Mouse (Mus musculus) frontal cortex, adult (tissue): ENCODE data around the gene Slc4a3.
A peak's percentile ranks its signal among the peaks of the same experiment; 100 is the strongest.

Experiments
- ATAC-seq: cut with Nextera tagmentation; 2 replicates; pipeline ENCODE4 v1.9.2; 2017; ENCODE audit warnings: mild to moderate bottlenecking, moderate library complexity, mixed read lengths; ENCODE audit not compliant: low TSS enrichment

Slc4a3 gene

DNA sequence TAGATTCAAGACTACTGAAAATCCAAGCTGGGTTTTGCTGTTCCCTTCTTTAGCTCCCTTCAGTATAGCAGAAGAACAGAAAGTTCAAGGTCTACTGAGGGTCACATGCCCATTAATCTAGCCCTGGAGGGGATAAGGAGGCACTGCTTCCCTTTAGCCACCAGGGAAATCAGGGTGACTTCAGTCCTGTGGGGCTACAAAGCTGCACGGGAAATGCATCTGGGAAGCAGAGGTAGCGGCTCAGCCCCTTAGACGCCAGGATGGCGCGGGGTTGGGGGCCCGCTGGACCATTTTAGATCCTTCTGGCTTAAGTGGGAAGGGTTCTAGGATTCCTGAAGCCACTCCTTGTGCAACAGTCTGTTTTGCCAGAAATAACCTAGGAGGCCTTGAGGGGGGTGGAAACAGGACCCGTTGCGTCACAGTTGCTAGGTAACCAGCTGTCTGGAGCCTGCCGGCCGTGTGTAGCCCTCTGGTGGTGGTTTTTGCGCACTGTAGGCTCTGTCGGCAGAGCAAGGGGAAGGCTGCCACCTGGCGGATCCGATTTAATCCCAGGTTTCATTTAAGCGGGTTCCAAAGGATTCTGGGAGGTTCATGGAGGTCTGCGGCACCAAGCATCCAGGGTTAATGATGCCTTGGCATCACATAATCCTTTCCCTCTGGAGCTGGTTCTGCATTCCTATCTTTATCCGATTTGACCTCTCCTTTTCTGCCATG lies 13.3 kb downstream of the Slc4a3 start:
- peak; percentile 79 for ATAC-seq

DNA sequence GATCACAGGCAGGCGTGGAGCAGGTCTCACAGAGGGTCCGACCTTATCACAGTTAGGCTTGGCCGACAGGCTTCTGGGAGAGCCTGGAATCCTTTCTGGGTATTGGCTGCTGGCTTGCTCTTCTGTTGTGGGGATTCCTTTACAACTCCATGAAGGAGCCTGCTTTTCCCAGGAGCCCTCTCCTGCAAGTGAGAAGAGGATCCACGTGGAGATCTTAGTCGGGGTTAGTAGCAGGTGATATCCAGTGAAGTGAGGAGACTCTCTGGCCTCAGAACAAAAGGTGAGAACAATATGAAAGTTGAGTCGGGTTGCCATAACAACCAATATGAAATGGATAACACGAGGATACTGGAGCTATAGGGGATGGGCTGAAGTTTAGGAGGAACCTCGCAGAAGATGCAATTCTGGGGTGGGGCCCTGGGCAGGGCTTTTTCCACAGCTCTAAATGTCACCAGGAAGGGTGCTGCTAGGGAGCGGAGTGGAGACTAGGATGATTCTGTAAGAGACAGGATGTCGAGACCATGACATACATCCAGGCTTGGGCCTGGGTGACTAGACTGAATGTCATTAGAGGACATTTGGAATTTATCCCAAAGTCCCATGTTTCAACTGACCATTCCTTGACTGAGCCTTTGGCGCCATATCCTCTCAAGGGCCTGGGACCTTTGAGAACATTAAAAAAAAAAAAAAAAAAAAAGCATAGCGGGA lies 14.3 kb downstream of the Slc4a3 start:
- no peak for ATAC-seq

DNA sequence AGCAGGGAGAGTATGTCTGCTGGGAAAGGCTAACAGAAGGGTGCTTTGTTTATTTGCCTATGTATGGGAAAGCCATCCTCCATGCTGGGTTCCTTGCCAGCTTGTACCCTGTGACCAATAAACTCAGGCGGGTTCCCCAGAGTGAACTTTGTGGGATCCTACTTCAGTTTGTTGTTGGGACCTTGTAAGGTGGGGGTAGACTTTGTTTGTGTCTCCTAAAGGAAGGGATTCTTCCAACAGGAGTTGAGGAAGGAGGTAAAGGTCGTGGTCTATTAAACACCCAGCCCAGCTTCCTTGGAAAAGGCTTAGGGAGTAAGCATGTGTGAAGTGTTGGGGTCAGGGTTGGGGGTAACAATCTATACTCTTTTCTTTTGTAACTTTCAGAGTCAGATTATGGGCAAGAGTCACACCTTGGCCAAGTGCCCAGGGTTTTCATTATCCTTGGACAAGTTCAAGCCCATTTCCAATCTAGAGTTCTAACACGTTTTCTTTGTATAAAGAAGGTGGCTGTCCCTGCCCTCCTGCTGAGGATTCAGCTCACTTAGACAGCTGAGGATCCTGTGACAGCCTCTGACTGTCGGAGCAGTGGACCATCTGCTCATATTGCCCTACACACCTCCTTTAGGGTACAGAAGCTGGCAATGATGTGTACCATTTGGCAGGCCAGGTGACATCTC lies 15.3 kb downstream of the Slc4a3 start:
- no peak for ATAC-seq

DNA sequence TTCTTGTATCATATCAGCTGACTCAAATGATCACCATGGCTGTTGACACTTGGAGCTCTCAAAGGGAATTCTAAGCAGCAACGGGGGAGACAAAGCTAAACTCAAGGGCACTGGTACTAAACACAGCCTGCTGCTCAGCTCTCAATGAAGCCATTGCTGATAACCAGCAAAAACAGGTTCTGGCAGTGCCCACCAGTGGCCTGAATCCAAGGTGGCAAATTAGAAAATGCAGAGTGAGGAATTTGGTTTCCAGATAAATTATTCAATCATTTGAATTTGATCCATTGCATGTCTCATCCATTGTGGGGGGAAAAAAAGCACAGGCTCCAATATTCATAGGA lies 15.8 kb downstream of the Slc4a3 start:
- no peak for ATAC-seq

DNA sequence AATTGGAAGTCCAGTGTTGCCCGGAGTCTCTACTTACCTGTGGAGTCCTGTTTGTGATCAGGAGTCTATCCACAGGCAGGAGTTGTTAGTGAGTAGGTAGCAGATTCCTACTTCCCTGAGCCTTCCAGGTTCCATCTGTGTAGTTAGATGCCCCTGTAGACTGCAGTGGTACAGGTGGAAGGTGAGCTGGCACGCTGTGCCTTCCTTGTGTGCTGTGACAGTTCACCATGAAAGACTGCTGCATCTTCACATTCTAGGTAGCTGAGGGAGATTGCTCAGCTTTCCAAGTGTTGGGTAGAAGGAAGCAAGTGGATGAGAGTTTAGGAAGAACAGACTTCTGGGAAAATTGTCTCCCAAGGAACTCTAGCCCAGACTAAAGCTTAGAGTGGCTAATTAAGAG lies 18.0 kb downstream of the Slc4a3 start:
- no peak for ATAC-seq

DNA sequence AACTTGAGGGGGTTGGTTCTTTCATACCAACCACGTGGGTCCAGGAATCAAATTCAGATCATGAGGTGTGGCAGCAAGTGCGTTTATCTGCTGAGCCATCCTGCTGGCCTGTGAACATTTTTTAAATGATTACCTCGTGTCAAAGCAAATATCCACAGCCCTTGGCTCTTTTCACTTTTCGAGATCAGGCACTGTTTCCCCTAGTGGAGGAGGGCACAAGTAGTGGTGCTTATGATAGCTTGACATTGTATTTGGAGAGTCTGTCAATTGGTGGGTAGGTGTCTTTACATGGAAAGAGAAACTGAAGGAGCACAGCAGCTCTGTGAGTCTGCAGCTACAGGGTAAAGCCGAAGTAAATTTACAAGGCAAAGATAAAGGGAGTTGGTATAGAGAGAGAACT lies 18.9 kb downstream of the Slc4a3 start:
- ATAC-seq: no peak

DNA sequence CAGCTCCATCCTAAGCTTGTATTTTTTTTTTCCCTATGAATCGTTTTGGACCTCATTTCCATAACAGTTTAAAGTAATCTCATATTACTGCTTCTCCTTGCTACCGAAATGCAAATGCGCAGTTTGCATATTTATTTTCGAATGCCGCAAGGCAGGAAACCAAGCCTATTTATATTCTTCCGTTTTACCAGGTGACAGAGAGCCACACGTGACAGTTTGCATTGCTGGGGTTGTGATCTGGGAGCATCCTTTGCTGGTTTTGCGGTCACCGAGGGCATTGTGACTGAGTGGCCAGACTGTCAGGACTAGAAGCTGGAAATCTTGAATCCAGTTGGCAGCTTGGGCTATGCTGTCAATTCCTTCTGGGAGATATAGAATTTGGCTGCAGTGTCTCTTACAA lies 19.6 kb downstream of the Slc4a3 start:
- peak; percentile 21; the same call in 1 of the 2 replicates for ATAC-seq

DNA sequence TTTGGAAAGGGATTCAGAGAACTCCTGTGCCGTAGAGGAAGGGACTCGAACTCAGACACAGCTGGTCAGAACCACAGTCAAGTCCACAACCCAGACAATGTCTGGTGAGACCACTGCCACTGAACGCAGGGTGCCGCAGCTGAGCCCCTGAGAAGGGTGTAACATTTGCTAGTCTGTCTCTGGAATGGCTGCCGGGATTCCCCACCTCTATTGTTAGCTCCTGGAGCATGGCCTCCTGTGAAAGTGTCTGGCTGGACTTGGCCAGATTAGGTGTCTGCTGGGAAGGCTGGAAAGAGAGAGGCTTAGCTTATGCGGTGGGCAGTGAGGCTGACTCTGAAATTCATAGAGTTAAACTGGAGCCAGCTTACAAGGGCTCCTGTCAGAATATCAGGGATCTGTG lies 24.3 kb downstream of the Slc4a3 start:
- no peak for ATAC-seq

DNA sequence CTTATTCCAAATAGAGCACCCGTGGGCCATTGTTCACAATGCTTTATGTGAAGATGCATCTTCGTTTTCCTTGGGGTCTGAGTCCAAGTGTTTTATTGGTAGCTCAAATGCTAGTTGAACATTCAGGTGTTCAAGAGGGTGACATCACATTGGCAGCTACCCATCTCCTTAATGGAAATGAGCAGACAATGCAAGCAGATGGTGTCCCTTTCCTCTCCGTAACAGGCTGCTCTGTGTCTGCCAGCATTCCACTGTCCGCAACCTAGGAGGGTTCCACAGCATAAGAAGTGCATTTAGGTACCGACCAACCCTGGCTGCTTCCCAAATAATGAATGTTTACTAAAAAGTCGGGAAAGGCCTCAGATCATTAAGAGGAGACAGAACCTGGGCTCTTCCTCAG lies 26.7 kb downstream of the Slc4a3 start:
- ATAC-seq: no peak

DNA sequence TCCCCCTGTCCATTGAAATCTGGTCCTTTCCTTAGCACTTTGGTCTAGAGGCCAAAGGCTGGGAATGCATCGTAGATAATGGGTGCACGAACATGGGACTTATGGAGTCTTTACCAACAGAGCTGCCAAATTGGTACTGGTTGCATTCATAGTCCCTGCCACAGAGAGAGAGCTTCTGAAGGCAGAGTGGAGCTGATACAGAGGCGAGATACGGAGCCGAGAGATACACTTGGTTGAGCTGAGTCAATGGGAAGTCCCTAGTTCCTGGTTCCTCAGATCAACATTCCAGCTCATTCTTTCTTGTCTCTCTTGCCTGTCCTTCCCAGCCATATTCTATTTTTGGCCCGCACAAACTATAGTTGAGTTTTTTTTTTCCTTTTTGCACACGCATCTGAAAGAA lies 27.6 kb downstream of the Slc4a3 start:
- ATAC-seq: peak; percentile 64; the same call in 1 of the 2 replicates

DNA sequence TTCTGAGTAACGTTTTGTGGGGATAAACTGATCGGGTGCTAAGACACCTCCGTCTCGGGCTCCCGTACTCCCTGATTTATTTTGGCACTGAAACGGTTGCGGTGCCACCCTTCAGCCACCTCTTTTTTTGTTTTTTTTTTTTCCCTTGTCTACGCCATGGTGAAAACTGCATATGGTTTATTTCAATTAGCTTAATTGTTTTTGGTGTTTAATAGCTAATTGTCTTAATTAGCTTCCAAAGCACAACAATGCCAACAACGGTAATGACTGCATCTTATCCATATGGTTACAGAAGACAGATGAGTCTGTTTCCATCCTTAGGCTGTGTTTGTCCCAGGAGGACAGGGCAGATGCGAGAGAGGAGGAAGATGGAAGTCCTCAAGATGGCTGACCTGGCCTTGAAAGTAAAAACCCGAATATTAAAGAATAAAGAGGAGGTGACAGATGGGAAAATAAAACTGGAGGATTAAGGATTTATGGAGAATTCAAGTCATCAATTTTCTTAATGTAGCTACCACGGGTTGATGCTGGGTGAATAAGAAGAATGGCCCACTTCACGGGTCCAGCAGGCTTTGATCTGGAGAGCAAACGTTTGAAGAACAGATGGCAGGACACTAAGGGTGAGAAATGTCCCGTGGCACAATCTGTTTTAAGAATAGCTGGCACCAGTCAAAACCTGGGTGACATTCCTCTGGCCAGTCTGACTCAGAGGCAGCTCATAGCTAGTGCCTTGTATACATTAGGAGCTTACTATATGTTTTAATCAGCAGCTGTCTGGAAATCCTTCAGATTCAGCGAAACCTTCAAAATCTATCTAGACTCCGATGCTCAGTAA lies 28.6 kb downstream of the Slc4a3 start:
- ATAC-seq: no peak

DNA sequence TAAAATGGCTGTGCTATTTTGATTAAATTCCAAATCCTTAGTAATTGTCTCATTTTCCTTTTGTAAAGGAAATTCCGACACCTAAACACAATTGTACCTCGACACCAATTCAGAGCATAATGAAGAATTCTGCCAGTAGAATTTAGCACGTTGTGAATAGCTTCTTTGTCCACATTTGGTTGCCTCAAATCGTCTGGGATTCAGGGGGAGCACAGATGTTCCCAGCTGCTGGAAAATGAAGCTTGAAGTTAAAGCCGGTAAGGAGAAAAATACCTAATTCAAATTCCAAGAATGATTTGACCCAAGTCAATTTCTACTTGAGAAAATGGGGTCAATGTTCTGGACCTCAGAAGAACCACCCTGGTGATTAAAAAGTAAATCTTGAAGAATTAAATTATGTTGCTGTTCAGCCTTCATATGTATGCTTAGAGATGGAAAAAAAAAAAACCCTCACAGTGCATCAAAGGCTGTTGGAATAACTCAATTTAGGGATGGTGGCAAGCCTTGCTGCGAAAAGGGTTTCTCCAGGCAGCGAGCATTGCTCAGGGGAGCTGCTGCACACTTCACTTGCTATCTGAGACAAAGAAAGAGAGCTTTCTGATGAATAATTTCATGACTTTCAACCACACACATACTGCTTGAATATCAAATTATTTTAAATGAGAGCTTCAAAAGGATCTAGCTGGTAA lies 36.0 kb downstream of the Slc4a3 start:
- ATAC-seq: 0 out of 2 replicates have a peak, but pooled peaks have one; percentile 28

DNA sequence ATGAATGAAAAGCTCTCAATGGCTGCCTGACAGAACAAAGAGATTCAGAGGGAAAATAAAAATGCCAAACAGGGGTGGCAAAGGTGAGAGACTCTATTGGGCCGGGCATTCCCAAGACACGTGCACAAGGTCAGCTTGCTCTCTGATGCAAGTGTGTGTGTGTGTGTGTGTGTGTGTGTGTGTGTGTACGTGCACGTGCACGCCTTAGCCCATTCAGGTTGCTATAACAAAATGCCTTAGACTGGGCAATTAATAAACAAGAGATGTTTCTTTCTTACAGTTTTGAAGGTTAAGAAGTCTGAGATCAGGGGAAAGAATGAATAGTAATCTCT lies 36.5 kb downstream of the Slc4a3 start:
- ATAC-seq: no peak

DNA sequence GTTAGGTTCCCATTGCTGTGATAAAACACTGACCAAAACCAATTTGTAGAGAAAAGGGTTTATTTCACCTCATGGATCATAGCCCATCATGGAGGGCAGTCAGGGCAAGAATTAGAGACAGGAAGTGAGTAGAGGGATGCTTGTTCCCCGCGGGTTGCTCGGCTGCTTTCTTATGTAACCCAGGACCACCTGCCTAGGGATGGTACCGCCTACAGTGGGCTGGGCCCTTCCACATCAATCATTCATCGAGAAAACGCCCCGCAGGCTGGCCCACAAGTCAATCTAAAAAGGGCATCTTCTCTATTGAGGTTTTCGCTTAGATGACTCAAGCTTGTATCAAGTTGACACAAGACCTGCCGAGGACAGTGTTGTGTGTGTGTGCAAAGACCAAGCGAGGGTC lies 37.0 kb downstream of the Slc4a3 start:
- ATAC-seq: no peak

DNA sequence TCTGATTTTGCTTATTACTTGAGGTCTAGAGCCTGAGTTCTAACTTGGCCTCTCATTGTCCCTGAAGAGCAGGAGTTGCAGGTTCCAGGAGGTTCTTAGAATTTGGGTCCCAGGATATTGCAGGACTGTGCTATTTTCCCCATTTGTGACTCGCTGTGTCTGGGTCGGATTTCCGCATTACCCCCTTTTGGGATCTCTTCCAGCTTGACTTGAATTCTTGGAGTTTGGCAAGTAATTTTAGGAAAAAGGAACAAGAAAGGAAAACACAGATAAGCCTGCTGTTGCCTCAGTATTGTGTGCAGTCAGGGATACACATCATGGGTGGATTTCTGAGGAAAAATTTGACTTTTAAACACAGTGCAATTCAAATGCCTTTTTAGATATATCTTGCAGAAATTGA lies 40.7 kb downstream of the Slc4a3 start:
- ATAC-seq: no peak

DNA sequence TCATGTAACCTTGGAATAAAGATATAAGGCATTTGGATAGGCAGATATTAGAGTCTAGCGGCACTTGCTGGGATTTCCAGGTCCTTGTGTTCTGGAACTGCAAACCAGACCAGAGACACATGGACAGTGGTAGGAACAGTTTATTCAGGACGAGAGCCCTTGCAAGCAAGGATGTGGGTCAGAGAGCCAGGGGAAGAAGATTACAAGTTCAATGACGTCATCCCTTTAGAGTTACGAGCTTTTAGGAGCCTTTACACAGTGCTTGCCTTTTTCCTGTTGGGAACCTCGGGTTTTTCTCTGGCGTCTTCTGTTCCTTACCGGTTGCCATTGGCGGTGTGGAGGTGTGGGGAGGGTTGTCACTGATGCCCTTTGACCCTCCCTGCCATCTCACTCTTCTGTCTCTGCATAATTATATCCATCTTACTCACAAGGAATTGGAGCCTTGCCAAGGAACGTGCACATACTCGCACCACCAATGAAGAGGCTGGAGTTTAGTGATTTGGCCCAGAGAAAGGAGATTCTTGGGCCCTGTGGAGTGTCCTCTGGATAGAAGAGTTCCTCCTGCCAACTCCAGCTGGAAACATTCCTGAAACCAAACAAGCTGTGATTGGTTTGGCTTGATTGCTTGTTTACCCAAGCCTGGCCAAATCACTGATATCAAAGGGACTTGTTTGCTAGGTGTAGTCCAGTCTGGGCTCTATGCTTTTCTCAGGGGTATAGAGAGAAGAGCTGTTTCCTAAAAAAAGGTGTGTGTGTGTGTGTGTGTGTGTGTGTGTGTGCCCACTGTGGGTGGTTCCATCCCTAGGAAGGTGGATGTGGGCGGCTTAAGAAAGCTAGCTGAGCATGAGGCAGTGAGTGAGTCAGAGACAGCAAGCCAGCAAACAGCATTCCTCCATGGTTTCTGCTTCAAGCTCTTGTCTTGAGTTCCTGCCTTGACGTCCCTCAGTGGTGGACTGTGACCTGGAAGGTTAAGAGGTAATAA lies 42.0 kb downstream of the Slc4a3 start:
- ATAC-seq: peak; percentile 68

DNA sequence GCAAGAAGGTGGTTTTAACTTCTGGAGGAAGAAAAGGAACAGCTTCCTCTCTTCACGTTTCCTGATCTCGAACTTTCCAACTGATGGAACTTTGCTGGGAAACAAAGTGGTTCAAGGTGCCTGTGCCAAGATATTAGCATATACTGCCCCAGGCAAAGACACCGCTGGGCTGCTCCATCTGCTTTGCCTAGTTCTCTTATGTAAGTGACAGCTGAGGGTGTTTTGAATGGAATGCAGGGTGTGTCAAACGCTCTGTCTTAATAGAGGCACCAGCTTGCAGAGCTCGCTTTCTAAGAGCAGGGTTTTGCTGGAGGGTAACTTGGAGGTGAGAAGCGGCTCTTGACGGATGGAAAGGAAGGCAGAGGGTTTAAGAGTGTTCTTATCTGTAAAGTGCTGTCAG lies 42.8 kb downstream of the Slc4a3 start:
- ATAC-seq: peak; percentile 74

DNA sequence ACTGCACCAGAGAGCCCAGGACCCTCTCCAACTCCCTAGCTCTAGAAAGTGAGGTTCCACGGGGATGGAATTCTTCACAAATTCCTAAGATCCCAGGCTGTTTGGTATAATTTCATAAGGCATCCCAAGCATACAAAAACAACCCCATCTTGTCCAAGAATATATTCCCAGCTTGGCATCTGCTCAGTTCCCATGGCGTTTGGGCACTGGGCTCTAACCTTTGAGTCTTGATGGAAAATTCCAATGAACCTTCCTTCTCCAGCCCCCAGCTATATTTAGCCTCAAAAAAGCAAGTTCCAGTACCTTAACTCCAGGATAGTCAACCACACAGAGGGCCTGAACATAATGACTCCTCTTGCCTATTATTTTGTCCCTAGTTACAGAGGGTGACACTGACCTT lies 43.9 kb downstream of the Slc4a3 start:
- no peak for ATAC-seq

DNA sequence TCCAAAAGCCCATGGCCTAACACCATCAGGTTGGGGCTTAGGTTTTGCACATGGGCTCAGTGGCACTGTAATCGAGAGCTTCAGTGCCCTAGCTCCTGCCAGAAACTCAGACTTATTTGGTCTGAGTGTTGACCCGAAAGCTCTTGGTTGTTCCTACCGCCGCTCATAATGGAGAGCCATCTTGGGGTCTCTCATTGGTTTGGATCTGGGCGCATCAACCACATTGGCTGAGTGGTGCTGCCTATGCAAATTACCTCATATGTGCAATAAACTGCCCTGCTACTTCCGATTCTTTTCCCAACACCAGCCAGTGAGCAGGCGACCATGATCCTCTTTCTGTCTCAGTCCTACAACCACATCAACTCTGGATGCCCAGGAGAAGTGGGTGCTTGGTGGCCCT lies 47.9 kb downstream of the Slc4a3 start:
- no peak for ATAC-seq

DNA sequence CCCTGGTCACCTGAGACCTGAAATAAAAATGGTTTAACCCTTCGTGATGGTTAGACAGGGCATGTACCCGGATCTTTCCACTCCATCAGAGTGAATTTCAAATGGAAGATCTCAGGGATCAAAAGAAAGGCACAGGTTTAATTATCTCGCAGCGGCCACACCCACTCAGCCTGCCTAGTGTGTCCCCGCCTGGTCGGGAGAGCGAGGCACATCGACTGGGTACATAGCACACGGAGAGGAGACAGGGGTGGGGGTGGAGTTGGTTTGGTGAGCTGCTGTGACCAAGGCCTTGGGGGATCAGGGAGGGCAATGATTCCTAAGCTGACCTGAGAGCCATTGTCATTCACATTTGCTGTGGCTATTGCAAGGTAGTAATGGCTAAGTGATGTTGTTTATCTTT lies 48.8 kb downstream of the Slc4a3 start:
- ATAC-seq: no peak

DNA sequence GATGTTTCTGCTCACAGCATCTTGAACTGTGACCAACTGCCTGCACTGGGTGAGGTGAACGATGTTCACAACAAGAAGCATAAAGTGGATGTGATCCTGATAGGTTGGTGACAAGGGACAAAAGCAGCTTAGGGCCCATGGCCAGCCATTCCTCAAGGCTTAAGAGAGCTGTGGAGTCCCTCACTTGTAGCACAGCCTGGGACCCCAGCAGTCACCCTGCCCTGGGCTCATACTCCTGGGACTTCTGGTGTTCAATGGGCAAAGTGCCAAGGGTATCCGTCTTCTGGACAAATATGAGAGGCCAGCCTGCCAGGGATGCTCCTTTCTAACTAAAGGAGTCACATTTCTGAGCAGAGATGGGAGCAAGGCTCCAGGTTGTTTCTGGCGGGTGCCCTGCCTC lies 49.9 kb downstream of the Slc4a3 start:
- no peak for ATAC-seq
